Mouse (Mus musculus) ES-Bruce4 (cell line): ENCODE results near the gene 2510002D24Rik.

Source experiments
- CTCF ChIP-seq: IDR thresholded peaks from one replicate; pipeline ENCODE4 v1.8.1; 2011; ENCODE audit warnings: low read depth, low read length
- EP300 ChIP-seq: IDR thresholded peaks from 2 replicates; pipeline ENCODE4 v1.6.1; 2011; ENCODE audit warnings: low read depth, low read length; ENCODE audit not compliant: insufficient read depth
- POLR2A ChIP-seq: IDR thresholded peaks from one replicate; pipeline ENCODE4 v1.8.1; 2011; ENCODE audit warnings: low read length; ENCODE audit not compliant: insufficient read depth

DNA sequence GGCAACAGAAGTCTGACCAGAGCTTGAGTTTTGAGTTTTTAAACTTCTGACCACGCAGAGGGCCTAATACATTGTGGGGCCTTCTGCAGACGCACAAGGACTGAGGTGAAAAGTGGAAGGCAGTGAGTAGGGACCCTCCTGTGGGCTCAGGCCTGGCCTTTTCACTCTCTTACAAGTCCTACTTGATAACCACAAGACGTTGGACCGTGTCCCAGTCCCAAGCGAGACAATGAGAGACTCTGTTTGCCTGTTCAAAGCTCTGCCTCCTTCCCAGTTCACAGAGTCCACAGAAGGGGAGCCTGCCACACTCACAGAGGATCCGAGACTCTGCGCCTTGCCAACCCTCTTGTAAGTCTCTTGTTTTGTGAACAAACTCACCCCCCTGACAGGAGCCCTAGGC, 39.7 kb upstream of the 2510002D24Rik start:
- TF ChIP-seq POLR2A, result no peak
- no peak for TF ChIP-seq EP300
- no peak for TF ChIP-seq CTCF
